Mouse (Mus musculus) stomach, postnatal 0 days (tissue): ENCODE measurements at regions not wholly inside any gene's neighbourhood (a gene's known extent, or its start where the extent isn't known, plus 50 kb on each side); places are given as distances from the start of the nearest gene placed in this dataset.

Source experiments
- ATAC-seq: fragments of 200-750 bp; cut with Nextera tagmentation; 2 replicates; pipeline ENCODE4 v1.8.0; 2017; ENCODE audit not compliant: low FRiP score, low TSS enrichment
- DNase-seq: peaks from one replicate; pipeline ENCODE4 v3.0.0-alpha.2; 2016; ENCODE audit warnings: low spot score
- H3K27ac ChIP-seq: fragments of 300-500 bp; sonication (generic); replicated peaks from 2 replicates; pipeline ENCODE4 v1.5.1; 2014; ENCODE audit warnings: mild to moderate bottlenecking, control low read depth
- H3K27me3 ChIP-seq: fragments of 300-500 bp; sonication (generic); 2 replicates; pipeline ENCODE4 v1.6.1; 2014; ENCODE audit warnings: low read length; ENCODE audit not compliant: control insufficient read depth, insufficient read depth
- H3K36me3 ChIP-seq: fragments of 300-500 bp; sonication (generic); 2 replicates; pipeline ENCODE4 v1.6.1; 2014; ENCODE audit warnings: low read length, mixed read lengths; ENCODE audit not compliant: control insufficient read depth, insufficient read depth
- H3K4me1 ChIP-seq: fragments of 300-500 bp; sonication (generic); replicated peaks from 2 replicates; pipeline ENCODE4 v1.6.1; 2014; ENCODE audit warnings: antibody characterized with exemption; ENCODE audit not compliant: control insufficient read depth, insufficient read depth
- H3K4me2 ChIP-seq: fragments of 300-500 bp; sonication (generic); replicated peaks from 2 replicates; pipeline ENCODE4 v1.6.1; 2014; ENCODE audit warnings: low read depth, mild to moderate bottlenecking, control low read depth, moderate library complexity
- H3K4me3 ChIP-seq: fragments of 300-500 bp; sonication (generic); 2 replicates; pipeline ENCODE4 v1.5.1; 2014; ENCODE audit warnings: low read depth, low read length, control low read depth
- H3K9ac ChIP-seq: fragments of 300-500 bp; sonication (generic); 2 replicates; pipeline ENCODE4 v1.6.1; 2014; ENCODE audit warnings: mild to moderate bottlenecking, low read length, control low read depth, mixed read lengths
- H3K9me3 ChIP-seq: fragments of 300-500 bp; sonication (generic); 2 replicates; pipeline ENCODE4 v1.6.1; 2016; ENCODE audit warnings: low read length; ENCODE audit not compliant: control insufficient read depth
- CTCF ChIP-seq: IDR thresholded peaks from 2 replicates; pipeline ENCODE4 v1.5.1; 2016; ENCODE audit warnings: antibody characterized with exemption, low read depth, mild to moderate bottlenecking, moderate library complexity
- EP300 ChIP-seq: optimal IDR thresholded peaks from 2 replicates; pipeline ENCODE3; 2016; ENCODE audit warnings: antibody characterized with exemption
- WGBS: fragments of 180-500 bp; shearing (Covaris S2); extraction: QIAGEN DNeasy Blood & Tissue Kit; methylation state at CpG from one replicate; pipeline ENCODE4 v1.1.7; 2014; 5-methylcytosine and 5-hydroxymethylcytosine counted together

DNA sequence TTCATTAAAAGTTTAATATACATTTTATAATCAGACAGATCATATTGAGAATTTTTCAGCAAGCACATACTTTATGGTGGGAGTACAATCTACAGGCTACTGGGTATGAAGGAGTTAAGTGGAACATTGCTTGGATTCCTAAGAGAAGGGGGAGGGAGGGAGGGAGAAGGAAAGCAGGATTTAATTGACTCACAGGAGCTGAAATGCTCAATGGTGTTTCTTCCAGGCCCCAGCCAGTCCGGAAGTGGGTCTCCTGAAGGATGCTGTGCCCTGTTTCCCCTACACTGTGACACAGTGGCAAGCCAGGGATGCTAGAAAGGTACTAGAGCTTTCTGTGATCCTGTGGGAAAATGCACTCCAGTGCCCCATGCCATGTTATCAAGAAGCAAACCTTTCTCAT, 621.0 kb upstream of the Cited2 start:
- H3K4me3 ChIP-seq: no peak overlapping the region
- ATAC-seq (no peak), DNase-seq (no peak)
- no peaks in the 10 kb centered on the region for H3K36me3 ChIP-seq
- no peaks in the 10 kb centered on the region for H3K27me3 ChIP-seq
- no peak overlapping the region for H3K27ac ChIP-seq
- no peaks in the 10 kb centered on the region for H3K4me1 ChIP-seq
- H3K9ac ChIP-seq: no peak overlapping the region
- no peak overlapping the region for H3K4me2 ChIP-seq
- WGBS: 38% methylated on average over 1 of the region's 1 CpGs
- no peak for TF ChIP-seq CTCF
- no peak for TF ChIP-seq EP300
- no peaks in the 10 kb centered on the region for H3K9me3 ChIP-seq

DNA sequence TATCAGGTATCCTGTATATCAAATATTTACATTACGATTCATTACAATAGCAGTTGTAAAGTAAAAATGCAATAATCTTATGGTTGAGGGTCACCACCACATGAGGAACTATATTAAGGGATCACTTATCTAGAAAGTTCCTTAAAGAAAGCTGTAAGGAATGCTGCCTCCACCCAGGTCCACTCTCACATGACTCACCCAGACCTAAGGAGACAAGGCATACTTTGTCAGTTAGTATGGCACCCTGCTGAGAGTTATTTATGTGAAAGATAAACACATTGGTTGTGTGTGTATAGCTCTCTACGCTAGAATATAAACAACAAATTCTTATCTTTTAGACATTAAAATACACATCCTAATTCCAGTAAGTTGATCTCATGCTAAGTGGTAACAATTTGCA, 619.6 kb upstream of the Cited2 start:
- TF ChIP-seq CTCF (no peak), EP300 (no peak)
- 46% methylated on average over 2 of the region's 2 CpGs for WGBS
- no peak overlapping the region for H3K9ac ChIP-seq
- H3K4me2 ChIP-seq: no peak overlapping the region
- no peaks in the 10 kb centered on the region for H3K36me3 ChIP-seq
- no peaks in the 10 kb centered on the region for H3K4me1 ChIP-seq
- no peak for ATAC-seq
- DNase-seq: no peak
- H3K27me3 ChIP-seq: no peaks in the 10 kb centered on the region
- H3K4me3 ChIP-seq: no peak overlapping the region
- no peaks in the 10 kb centered on the region for H3K9me3 ChIP-seq
- H3K27ac ChIP-seq: no peak overlapping the region

DNA sequence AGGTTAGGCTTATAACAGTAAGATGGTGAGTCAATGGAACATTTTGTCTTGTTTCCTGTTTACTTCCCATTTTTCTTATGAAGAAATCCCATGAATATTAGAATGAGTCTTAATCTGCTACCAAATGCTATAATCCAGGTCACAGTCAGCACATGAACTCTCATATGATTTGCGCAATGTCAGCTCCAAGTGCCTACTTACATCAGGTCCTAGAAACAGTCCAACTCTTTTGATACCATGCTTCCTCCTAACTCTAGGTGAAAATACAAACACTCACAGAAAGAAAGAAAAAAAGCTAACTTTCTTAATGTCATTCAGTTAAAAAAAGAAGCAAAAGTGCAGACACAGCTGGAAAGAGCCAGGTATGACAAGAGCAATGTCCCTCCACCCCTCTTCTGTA, 616.2 kb upstream of the Cited2 start:
- Histone ChIP-seq H3K9me3 (no peaks in the 10 kb centered on the region), H3K4me1 (no peaks in the 10 kb centered on the region), H3K4me3 (no peak overlapping the region), H3K27ac (no peak overlapping the region), H3K9ac (no peak overlapping the region), H3K4me2 (no peak overlapping the region), H3K36me3 (no peaks in the 10 kb centered on the region), H3K27me3 (no peaks in the 10 kb centered on the region)
- DNase-seq (no peak), ATAC-seq (no peak)
- 100% methylated on average over 1 of the region's 1 CpGs for WGBS
- TF ChIP-seq CTCF: no peak
- no peak for TF ChIP-seq EP300

DNA sequence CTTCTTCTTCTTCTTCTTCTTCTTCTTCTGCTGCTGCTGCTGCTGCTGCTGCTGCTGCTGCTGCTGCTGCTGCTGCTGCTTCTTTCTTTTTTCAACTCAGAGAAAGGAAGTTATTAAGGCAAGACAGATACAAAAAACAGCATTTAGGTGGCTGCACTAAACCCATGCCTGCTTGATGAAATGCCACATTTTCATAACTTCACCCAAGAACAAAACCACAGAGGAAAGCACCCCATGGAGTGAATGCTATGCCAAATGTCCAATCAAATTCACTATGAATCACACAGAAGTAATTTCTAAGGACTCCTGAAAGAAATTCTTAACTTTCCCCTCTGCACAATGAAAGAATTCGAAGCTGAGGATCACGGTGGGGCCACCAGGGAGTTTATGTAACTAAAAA, 611.9 kb upstream of the Cited2 start:
- Histone ChIP-seq H3K4me3 (no peak overlapping the region), H3K27ac (no peak overlapping the region), H3K27me3 (no peaks in the 10 kb centered on the region), H3K9ac (no peak overlapping the region), H3K4me1 (no peaks in the 10 kb centered on the region), H3K9me3 (no peaks in the 10 kb centered on the region), H3K4me2 (no peak overlapping the region), H3K36me3 (no peaks in the 10 kb centered on the region)
- ATAC-seq (no peak), DNase-seq (no peak)
- WGBS: 73% methylated on average over 2 of the region's 2 CpGs
- TF ChIP-seq CTCF: no peak
- TF ChIP-seq EP300: no peak

DNA sequence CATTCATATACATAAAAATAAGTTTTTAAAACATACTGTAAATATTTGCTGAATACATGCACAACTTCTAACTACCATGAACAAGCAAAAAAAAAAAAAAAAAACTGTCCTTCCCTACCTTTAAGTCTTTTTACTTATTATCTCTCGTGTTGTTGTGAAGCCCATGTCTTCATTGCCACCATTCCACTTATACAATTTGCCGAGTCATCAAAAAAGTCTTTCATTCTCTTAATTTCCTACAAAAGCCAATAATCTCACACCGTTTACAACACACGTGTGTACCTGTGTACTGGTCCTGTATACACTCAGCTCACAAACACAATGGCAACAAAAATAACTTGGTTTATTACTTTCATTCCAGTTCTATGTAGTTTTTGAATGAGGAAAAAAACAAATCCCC, 608.2 kb upstream of the Cited2 start:
- Histone ChIP-seq H3K27me3 (no peaks in the 10 kb centered on the region), H3K36me3 (no peaks in the 10 kb centered on the region), H3K9ac (no peak overlapping the region), H3K9me3 (no peaks in the 10 kb centered on the region), H3K4me2 (no peak overlapping the region), H3K4me1 (no peaks in the 10 kb centered on the region), H3K27ac (no peak overlapping the region), H3K4me3 (no peak overlapping the region)
- DNase-seq (no peak), ATAC-seq (no peak)
- WGBS: 93% methylated on average over 4 of the region's 4 CpGs
- no peak for TF ChIP-seq CTCF
- no peak for TF ChIP-seq EP300

DNA sequence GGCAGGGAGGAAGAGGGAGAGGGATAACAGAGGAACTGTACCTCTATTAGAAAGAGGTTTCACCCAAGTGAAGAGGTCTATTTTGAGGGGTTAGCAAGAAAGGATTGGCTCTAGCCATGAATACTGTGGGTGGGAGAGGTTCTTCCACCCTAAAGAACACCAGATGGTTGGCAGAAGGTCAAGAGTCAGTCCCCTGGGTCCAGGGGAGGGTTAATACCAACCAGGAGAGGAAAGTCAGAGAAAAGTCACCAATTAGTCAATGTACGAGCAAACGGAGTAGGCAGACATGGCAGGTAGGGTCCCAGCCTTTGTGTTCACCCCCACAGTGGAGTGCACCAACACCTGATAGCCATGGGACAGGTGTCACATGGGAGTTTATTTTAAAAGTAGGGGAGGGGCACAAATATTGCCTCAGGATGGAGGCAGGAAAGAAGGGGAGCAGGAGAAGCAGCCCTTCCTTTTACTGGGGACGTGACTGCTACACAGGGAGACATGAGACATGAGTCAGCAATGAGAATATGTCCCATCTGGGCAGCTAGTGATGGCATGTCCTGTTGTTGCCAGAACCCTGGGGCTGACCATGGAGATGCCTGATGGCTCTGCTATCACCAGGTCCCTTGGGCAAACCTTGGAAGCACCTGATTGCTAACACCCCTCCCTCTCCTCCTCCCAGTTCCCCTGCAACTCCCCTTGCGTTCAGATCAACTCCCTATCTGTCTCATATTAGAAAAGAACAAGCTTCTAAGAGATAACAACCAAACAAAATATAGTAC, 593.4 kb upstream of the Cited2 start:
- DNase-seq (no peak), ATAC-seq (no peak)
- Histone ChIP-seq H3K27ac (no peak overlapping the region), H3K4me1 (no peaks in the 10 kb centered on the region), H3K4me3 (no peak overlapping the region), H3K9me3 (no peaks in the 10 kb centered on the region), H3K27me3 (no peaks in the 10 kb centered on the region), H3K36me3 (no peaks in the 10 kb centered on the region), H3K9ac (no peak overlapping the region), H3K4me2 (no peak overlapping the region)
- TF ChIP-seq EP300 (no peak), CTCF (no peak)
- WGBS: 93% methylated on average over 4 of the region's 4 CpGs
